Mouse (Mus musculus) E14TG2a.4 (cell line): Measurements from ENCODE around the gene Gm6356.
"Not testable (repeated sequence)": the region's sequence is repeated elsewhere in the genome, so short reads cannot be mapped to it uniquely, and the experiment has no call there.

ENCODE experiments used
- H3K27me3 ChIP-seq: 2 replicates; pipeline ENCODE4 v1.6.1; 2014; ENCODE audit warnings: low read length, control low read depth; ENCODE audit not compliant: insufficient read depth
- H3K36me3 ChIP-seq: 2 replicates; pipeline ENCODE4 v1.6.1; 2014; ENCODE audit warnings: low read length, control low read depth; ENCODE audit not compliant: insufficient read depth
- H3K4me1 ChIP-seq: replicated peaks from 2 replicates; pipeline ENCODE4 v1.6.1; 2014; ENCODE audit warnings: low read depth, low read length, control low read depth
- H3K4me3 ChIP-seq: replicated peaks from 2 replicates; pipeline ENCODE4 v1.5.1; 2014; ENCODE audit warnings: mild to moderate bottlenecking, low read length
- H3K9me3 ChIP-seq: 2 replicates; pipeline ENCODE4 v1.6.1; 2014; ENCODE audit warnings: low read length, control low read depth

The Gm6356 gene

GRCm38 (mm10) chr14:6973718-6974117 lies at the start of gene Gm6356:
Gm6356 (minus strand) TSS chr14:6973818.
- not testable (repeated sequence) for H3K36me3 ChIP-seq, H3K4me1 ChIP-seq, H3K4me3 ChIP-seq, H3K9me3 ChIP-seq, H3K27me3 ChIP-seq
